Mouse (Mus musculus): ENCODE results near the gene Lamtor5. TPM values are rescaled to one million over a fixed set of nuclear protein-coding genes. Genes with fewer than 3 reads are reported as not detected.

Lamtor5 gene
- polyA plus RNA-seq, 1 experiment from 2014 or later: 227 TPM

- 86% methylated on average over 6 of the region's 6 CpGs for WGBS
- H3K27me3 ChIP-seq: peaks cover 10% of the 10 kb centered on the region; the same call in 1 of the 2 replicates
Measured at GRCm38 (mm10) chr3:107246876-107247275, 31.8 kb upstream of the Lamtor5 start.

GRCm38 (mm10) chr3:107249042-107249441 is 29.6 kb upstream of the Lamtor5 start:
- 68% methylated on average over 3 of the region's 3 CpGs for WGBS
- Histone ChIP-seq H3K9me3 (no peaks in the 10 kb centered on the region), H3K36me3 (no peaks in the 10 kb centered on the region), H3K9ac (no peak overlapping the region), H3K4me3 (no peak overlapping the region), H3K27me3 (peaks cover 18% of the 10 kb centered on the region), H3K4me2 (no peak overlapping the region), H3K4me1 (replicated peaks) (no peaks in the 10 kb centered on the region), H3K27ac (replicated peaks) (no peak overlapping the region)
- no peak for ATAC-seq (ENCODE audit: low read depth)

More at GRCm38 (mm10) chr3:107246876-107247275, 31.8 kb upstream of the Lamtor5 start:
- Histone ChIP-seq H3K4me3 (no peak overlapping the region), H3K4me2 (no peak overlapping the region), H3K4me1 (replicated peaks) (peaks cover under 1% of the 10 kb centered on the region; the same call in 1 of the 2 replicates), H3K9ac (no peak overlapping the region), H3K36me3 (no peaks in the 10 kb centered on the region), H3K9me3 (no peaks in the 10 kb centered on the region), H3K27ac (replicated peaks) (no peak overlapping the region)
- ATAC-seq (ENCODE audit: low read depth): no peak

GRCm38 (mm10) chr3:107250320-107250719 is 28.3 kb upstream of the Lamtor5 start:
- Histone ChIP-seq H3K9me3 (no peaks in the 10 kb centered on the region), H3K27ac (replicated peaks) (no peak overlapping the region), H3K4me2 (no peak overlapping the region), H3K4me1 (replicated peaks) (no peaks in the 10 kb centered on the region), H3K27me3 (peaks cover 14% of the 10 kb centered on the region), H3K4me3 (no peak overlapping the region), H3K36me3 (no peaks in the 10 kb centered on the region), H3K9ac (no peak overlapping the region)
- WGBS: 72% methylated on average over 2 of the region's 2 CpGs
- ATAC-seq (ENCODE audit: low read depth): no peak

- Histone ChIP-seq H3K27ac (replicated peaks) (no peak overlapping the region), H3K4me1 (replicated peaks) (peaks cover 12% of the 10 kb centered on the region), H3K36me3 (no peaks in the 10 kb centered on the region), H3K4me3 (no peak overlapping the region), H3K4me2 (no peak overlapping the region), H3K9ac (no peak overlapping the region), H3K27me3 (peaks cover 16% of the 10 kb centered on the region), H3K9me3 (no peaks in the 10 kb centered on the region)
- 82% methylated on average over 4 of the region's 4 CpGs for WGBS
- no peak for ATAC-seq (ENCODE audit: low read depth)
Measured at GRCm38 (mm10) chr3:107252035-107252434, 26.6 kb upstream of the Lamtor5 start.

- no peaks in the 10 kb centered on the region for H3K9me3 ChIP-seq
- no peak overlapping the region for H3K4me2 ChIP-seq
- no peak overlapping the region for H3K9ac ChIP-seq
- no peaks in the 10 kb centered on the region for H3K36me3 ChIP-seq
- 84% methylated on average over 5 of the region's 5 CpGs for WGBS
- no peak overlapping the region for H3K27ac ChIP-seq (replicated peaks)
- ATAC-seq (ENCODE audit: low read depth): no peak
- peaks cover 22% of the 10 kb centered on the region for H3K4me1 ChIP-seq (replicated peaks)
- peaks cover 12% of the 10 kb centered on the region for H3K27me3 ChIP-seq
- H3K4me3 ChIP-seq: no peak overlapping the region
Measured at GRCm38 (mm10) chr3:107253925-107254324, 24.7 kb upstream of the Lamtor5 start.

GRCm38 (mm10) chr3:107255992-107256391 is 22.7 kb upstream of the Lamtor5 start:
- Histone ChIP-seq H3K27ac (replicated peaks) (peak overlapping the region; percentile 46; the same call in 1 of the 2 replicates), H3K27me3 (peaks cover 11% of the 10 kb centered on the region), H3K9ac (no peak overlapping the region), H3K9me3 (no peaks in the 10 kb centered on the region), H3K36me3 (no peaks in the 10 kb centered on the region), H3K4me2 (no peak overlapping the region), H3K4me1 (replicated peaks) (peaks cover 36% of the 10 kb centered on the region), H3K4me3 (no peak overlapping the region)
- 89% methylated on average over 3 of the region's 3 CpGs for WGBS
- ATAC-seq (ENCODE audit: low read depth): no peak

GRCm38 (mm10) chr3:107256724-107257123 is 21.9 kb upstream of the Lamtor5 start:
- no peak overlapping the region for H3K4me2 ChIP-seq
- no peak overlapping the region for H3K9ac ChIP-seq
- no peaks in the 10 kb centered on the region for H3K9me3 ChIP-seq
- peaks cover 43% of the 10 kb centered on the region for H3K4me1 ChIP-seq (replicated peaks)
- no peaks in the 10 kb centered on the region for H3K36me3 ChIP-seq
- H3K27ac ChIP-seq (replicated peaks): peak overlapping the region; percentile 46
- peaks cover 11% of the 10 kb centered on the region for H3K27me3 ChIP-seq
- H3K4me3 ChIP-seq: no peak overlapping the region
- peak; percentile 56 for ATAC-seq (ENCODE audit: low read depth)
- 24% methylated on average over 7 of the region's 7 CpGs for WGBS

GRCm38 (mm10) chr3:107257924-107258323 is 20.7 kb upstream of the Lamtor5 start:
- 61% methylated on average over 5 of the region's 5 CpGs for WGBS
- Histone ChIP-seq H3K4me3 (no peak overlapping the region), H3K9ac (no peak overlapping the region), H3K27ac (replicated peaks) (peak overlapping the region; percentile 2; the same call in 1 of the 2 replicates), H3K4me1 (replicated peaks) (peaks cover 48% of the 10 kb centered on the region), H3K36me3 (no peaks in the 10 kb centered on the region), H3K27me3 (peaks cover 10% of the 10 kb centered on the region), H3K9me3 (no peaks in the 10 kb centered on the region), H3K4me2 (no peak overlapping the region)
- ATAC-seq (ENCODE audit: low read depth): no peak

- Histone ChIP-seq H3K36me3 (no peaks in the 10 kb centered on the region), H3K4me2 (no peak overlapping the region), H3K27me3 (no peaks in the 10 kb centered on the region), H3K9ac (no peak overlapping the region), H3K9me3 (no peaks in the 10 kb centered on the region), H3K27ac (replicated peaks) (peak overlapping the region; percentile 66), H3K4me3 (no peak overlapping the region), H3K4me1 (replicated peaks) (peaks cover 44% of the 10 kb centered on the region)
- WGBS: 32% methylated on average over 8 of the region's 8 CpGs
- ATAC-seq (ENCODE audit: low read depth): peak; percentile 62
Measured at GRCm38 (mm10) chr3:107260956-107261850, 17.5 kb upstream of the Lamtor5 start.

- Histone ChIP-seq H3K9ac (no peak overlapping the region), H3K9me3 (no peaks in the 10 kb centered on the region), H3K4me3 (no peak overlapping the region), H3K4me2 (no peak overlapping the region), H3K27ac (replicated peaks) (peak overlapping the region; percentile 66; the same call in 1 of the 2 replicates), H3K4me1 (replicated peaks) (peaks cover 38% of the 10 kb centered on the region), H3K27me3 (no peaks in the 10 kb centered on the region), H3K36me3 (no peaks in the 10 kb centered on the region)
- peak; percentile 12; the same call in 1 of the 2 replicates for ATAC-seq (ENCODE audit: low read depth)
- 7% methylated on average over 7 of the region's 7 CpGs for WGBS
Measured at GRCm38 (mm10) chr3:107261851-107262165, 16.9 kb upstream of the Lamtor5 start.

GRCm38 (mm10) chr3:107266814-107267345 is 11.8 kb upstream of the Lamtor5 start:
- H3K4me1 ChIP-seq (replicated peaks): peaks cover 3% of the 10 kb centered on the region
- no peak overlapping the region for H3K27ac ChIP-seq (replicated peaks)
- no peak for ATAC-seq (ENCODE audit: low read depth)
- H3K27me3 ChIP-seq: 0 out of 2 replicates have a peak, but pooled peaks cover 3% of the 10 kb centered on the region
- H3K9ac ChIP-seq: no peak overlapping the region
- no peaks in the 10 kb centered on the region for H3K9me3 ChIP-seq
- no peaks in the 10 kb centered on the region for H3K36me3 ChIP-seq
- no peak overlapping the region for H3K4me2 ChIP-seq
- no peak overlapping the region for H3K4me3 ChIP-seq
- WGBS: 63% methylated on average over 2 of the region's 2 CpGs

GRCm38 (mm10) chr3:107272433-107272832 is 6.2 kb upstream of the Lamtor5 start:
- Histone ChIP-seq H3K9ac (no peak overlapping the region), H3K9me3 (no peaks in the 10 kb centered on the region), H3K27me3 (0 out of 2 replicates have a peak, but pooled peaks cover 12% of the 10 kb centered on the region), H3K36me3 (no peaks in the 10 kb centered on the region), H3K4me3 (no peak overlapping the region), H3K4me1 (replicated peaks) (no peaks in the 10 kb centered on the region), H3K27ac (replicated peaks) (no peak overlapping the region), H3K4me2 (no peak overlapping the region)
- no peak for ATAC-seq (ENCODE audit: low read depth)
- 92% methylated on average over 3 of the region's 3 CpGs for WGBS

Data from neural tube, embryonic 13.5 days (tissue).